Comparison of ENCODE assay signal across 14 mouse cellular contexts in genomic region chr19:5274641-5275040, GRCm38 (mm10). TPM values are rescaled to one million over a fixed set of nuclear protein-coding genes. Genes with fewer than 3 reads are reported as not detected.
DNase-seq lines count a peak whose midpoint lies in the region; ATAC-seq and TF ChIP-seq lines count a peak whose summit lies in the region.
"Had no signal": no experiment of that assay in that cellular context is flagged by ENCODE, and none has a peak within 500 bp of the region (broad histone marks: within the 10 kb centered on the region; RNA-seq: fewer than 3 reads in every experiment).

No protein-coding gene starts in this region.

- H3K4me2 ChIP-seq in liver, embryonic 13.5 days: no peak overlapping the region

- H3K9me3 ChIP-seq in heart, embryonic 10.5 days: no peaks in the 10 kb centered on the region
- H3K9me3 ChIP-seq in liver, embryonic 13.5 days (replicated peaks): no peaks in the 10 kb centered on the region

- H3K36me3 ChIP-seq in heart, embryonic 10.5 days: peaks cover 58% of the 10 kb centered on the region
- peaks cover 54% of the 10 kb centered on the region for H3K36me3 ChIP-seq in liver, embryonic 13.5 days

- DNase-seq in heart, embryonic 10.5 days (ENCODE audit: low spot score): peak; percentile 53
- DNase-seq in heart, postnatal 14 days: no peak
- no peak for DNase-seq in left cerebral cortex, adult 2 months (ENCODE audit: extremely low spot score in 1 of 2, low spot score in 2 of 2)
- DNase-seq in left cerebral cortex, postnatal 4 days: no peak
- DNase-seq in liver, embryonic 13.5 days: no peak
- DNase-seq in urinary bladder, postnatal 4 days (ENCODE audit: low spot score in 2 of 2): no peak
- no peak for DNase-seq in thymus, postnatal 14 days
- DNase-seq: adrenal gland, adult 8-10 months; cerebellum, adult 8-10 months; gastrocnemius, postnatal 25 days had no signal

- no peak overlapping the region for H3K4me3 ChIP-seq in heart, embryonic 10.5 days
- no peak overlapping the region for H3K4me3 ChIP-seq in left cerebral cortex, adult 2 months
- no peak overlapping the region for H3K4me3 ChIP-seq in bone marrow macrophage, adult 2 months (ENCODE audit: insufficient read depth, low read length)
- H3K4me3 ChIP-seq in liver, embryonic 13.5 days (replicated peaks): no peak overlapping the region
- H3K4me3 ChIP-seq: erythroblast, embryonic 14.5 days had no signal

- peaks cover 34% of the 10 kb centered on the region for H3K4me1 ChIP-seq in heart, embryonic 10.5 days
- peaks cover 27% of the 10 kb centered on the region for H3K4me1 ChIP-seq in bone marrow macrophage, adult 2 months (ENCODE audit: control insufficient read depth, insufficient read depth, low read length)
- H3K4me1 ChIP-seq in liver, embryonic 13.5 days (replicated peaks): peaks cover 56% of the 10 kb centered on the region

- intact Hi-C loops in heart, postnatal 14 days (cut with DNase I): loop anchor here (1.0 to 5.0 kb wide), 2 partner anchors 21 to 77 kb away; partner anchors contain the start of gene Sf3b2
- intact Hi-C loops in left cerebral cortex, adult 2 months (cut with DNase I): loop anchor here (10.0 kb wide), 1 partner anchor 110 kb away; no protein-coding TSS in a partner anchor
- intact Hi-C loops in left cerebral cortex, postnatal 4 days (cut with DNase I): loop anchor here (10.0 kb wide), 1 partner anchor 90 kb away; no protein-coding TSS in a partner anchor

- no peak overlapping the region for H3K9ac ChIP-seq in liver, embryonic 13.5 days

- WGBS in heart, embryonic 10.5 days: 92% methylated on average over 13 of the region's 13 CpGs
- WGBS in liver, embryonic 13.5 days (ENCODE audit: insufficient replicate concordance): 72% methylated on average over 13 of the region's 13 CpGs

- no peak for ATAC-seq in liver, embryonic 13.5 days (ENCODE audit: low read depth)
- ATAC-seq: midbrain, embryonic 16.5 days had no signal

- no peak for TF ChIP-seq CTCF in left cerebral cortex, adult 2 months (IDR thresholded peaks at IDR 0.05)
- no peak for TF ChIP-seq CTCF in bone marrow macrophage, adult 2 months (IDR thresholded peaks at IDR 0.05; ENCODE audit: low read depth, low read length)

- no peaks in the 10 kb centered on the region for H3K27me3 ChIP-seq in heart, embryonic 10.5 days (ENCODE audit: insufficient read depth, poor library complexity, severe bottlenecking)
- no peaks in the 10 kb centered on the region for H3K27me3 ChIP-seq in liver, embryonic 13.5 days

- 0 out of 2 replicates have a peak overlapping the region, but pooled peaks have one; percentile 4 for H3K27ac ChIP-seq in heart, embryonic 10.5 days
- peak overlapping the region; percentile 92 for H3K27ac ChIP-seq in left cerebral cortex, adult 2 months
- H3K27ac ChIP-seq in bone marrow macrophage, adult 2 months (ENCODE audit: insufficient read depth, low read depth, low read length): peak overlapping the region; percentile 82
- peak overlapping the region; percentile 82 for H3K27ac ChIP-seq in liver, embryonic 13.5 days

- TF ChIP-seq POLR2A in bone marrow macrophage, adult 2 months (IDR thresholded peaks at IDR 0.05; ENCODE audit: borderline replicate concordance, low read depth, low read length): no peak

RNA-seq across cellular contexts. Expression of gene Pacs1, which starts 1.7 kb away (rescaled TPM):
- polyA plus RNA-seq in heart, embryonic 10.5 days (2016; fragmentation: Nextera tagmentation; extraction: Ambion mirVana): 23.1 and 23.4 TPM in 2 replicates
- 10 to 100 TPM; 21.5 to 22.1 TPM for total RNA-seq in heart, postnatal 14 days (2021)
- 10 to 100 TPM; 57.5 to 61.2 TPM for total RNA-seq in left cerebral cortex, adult 2 months (2021)
- 10 to 100 TPM; 90.7 to 92.6 TPM for total RNA-seq in left cerebral cortex, postnatal 4 days (2021)
- polyA plus RNA-seq in bone marrow macrophage, adult 2 months (2012; ENCODE audit: insufficient read depth, insufficient read length, missing spikeins): 25.2 and 32.7 TPM in 2 replicates
- 7.7 and 10.4 TPM in 2 replicates for polyA plus RNA-seq in liver, embryonic 13.5 days (2015; fragmentation: Nextera tagmentation; extraction: Ambion mirVana)

RNA-seq across cellular contexts. Expression of gene Sf3b2, which starts 20.6 kb away (rescaled TPM):
- 261 and 313 TPM in 2 replicates for polyA plus RNA-seq in heart, embryonic 10.5 days (2016; fragmentation: Nextera tagmentation; extraction: Ambion mirVana)
- 100 to 1,000 TPM; 109 to 116 TPM for total RNA-seq in heart, postnatal 14 days (2021)
- total RNA-seq in left cerebral cortex, adult 2 months (2021): 100 to 1,000 TPM; 194 to 201 TPM
- 100 to 1,000 TPM; 188 to 203 TPM for total RNA-seq in left cerebral cortex, postnatal 4 days (2021)
- 141 and 143 TPM in 2 replicates for polyA plus RNA-seq in bone marrow macrophage, adult 2 months (2012; ENCODE audit: insufficient read depth, insufficient read length, missing spikeins)
- 157 TPM in 2 replicates for polyA plus RNA-seq in liver, embryonic 13.5 days (2015; fragmentation: Nextera tagmentation; extraction: Ambion mirVana)

RNA-seq across cellular contexts. Expression of gene Gal3st3, which starts 23.5 kb away (rescaled TPM):
- polyA plus RNA-seq in heart, embryonic 10.5 days (2016; fragmentation: Nextera tagmentation; extraction: Ambion mirVana): 2.8 and 4.5 TPM in 2 replicates
- 10 to 100 TPM; 20.0 to 23.8 TPM for total RNA-seq in heart, postnatal 14 days (2021)
- total RNA-seq in left cerebral cortex, adult 2 months (2021): 10 to 100 TPM; 78.0 to 80.9 TPM
- total RNA-seq in left cerebral cortex, postnatal 4 days (2021): 10 to 100 TPM; 60.0 to 60.3 TPM
- polyA plus RNA-seq in bone marrow macrophage, adult 2 months (2012; ENCODE audit: insufficient read depth, insufficient read length, missing spikeins): not detected in 2 replicates
- polyA plus RNA-seq in liver, embryonic 13.5 days (2015; fragmentation: Nextera tagmentation; extraction: Ambion mirVana): 0.15 and 0.17 TPM in 2 replicates
- total RNA-seq: gastrocnemius, postnatal 25 days had no signal
- polyA plus RNA-seq: C2C12; erythroblast, embryonic 14.5 days had no signal

Comparison
In these comparisons a context has a peak if more than half of its experiments do, and no peak if none do; other contexts are left out.
1. H3K27ac ChIP-seq: peak in every context shown above with its lines; median percentile 92 in left cerebral cortex, adult 2 months; 82 in bone marrow macrophage, adult 2 months; 82 in liver, embryonic 13.5 days; 4 in heart, embryonic 10.5 days.